Mouse (Mus musculus) bone marrow macrophage, adult 2 months (primary cell): ENCODE measurements around the gene Hivep3.

Source experiments
- CTCF ChIP-seq: IDR thresholded peaks from 2 replicates; pipeline ENCODE4 v1.5.1; 2012; ENCODE audit warnings: low read depth, mild to moderate bottlenecking, low read length, moderate library complexity
- POLR2A ChIP-seq: IDR thresholded peaks from 2 replicates; pipeline ENCODE4 v1.6.1; 2012; ENCODE audit warnings: mild to moderate bottlenecking, low read depth, low read length, borderline replicate concordance

DNA sequence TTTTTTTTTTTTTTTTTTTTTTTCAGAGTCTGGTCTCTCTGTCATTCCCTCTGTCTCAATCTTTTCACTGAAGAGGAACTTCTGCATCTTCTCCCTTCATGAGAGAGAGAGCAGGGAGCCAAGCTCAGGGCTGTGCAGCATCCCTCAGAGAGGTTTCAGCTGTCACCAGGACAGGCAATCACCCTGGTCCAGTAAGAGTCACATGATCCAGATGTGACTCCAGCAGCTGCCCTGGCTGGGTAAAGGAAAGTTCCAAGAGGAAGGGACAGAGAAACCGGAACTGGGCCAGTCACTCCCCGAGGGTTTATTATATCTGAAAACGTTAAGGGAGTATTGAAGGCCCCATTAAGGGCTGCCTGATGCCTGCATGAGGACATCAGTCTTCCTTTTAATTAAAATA, 25.8 kb upstream of the Hivep3 start:
- TF ChIP-seq CTCF, result no peak
- no peak for TF ChIP-seq POLR2A
